Mouse (Mus musculus) C2C12 (cell line): ENCODE measurements around the gene Leng8. TPM values are rescaled to one million over a fixed set of nuclear protein-coding genes. Genes with fewer than 3 reads are reported as not detected.
A peak's percentile ranks its signal among the peaks of the same experiment; 100 is the strongest.

Source experiments
- H3K27me3 ChIP-seq: one replicate; pipeline ENCODE4 v1.6.1; 2011; ENCODE audit not compliant: control insufficient read depth, insufficient read depth, insufficient read length
- H3K36me3 ChIP-seq: one replicate; pipeline ENCODE4 v1.6.1; 2011; ENCODE audit not compliant: control insufficient read depth, insufficient read depth
- H3K4me3 ChIP-seq: one replicate; pipeline ENCODE4 v1.5.1; 2011; ENCODE audit warnings: mild to moderate bottlenecking, control low read depth; ENCODE audit not compliant: poor library complexity, insufficient read depth, severe bottlenecking
- H3K79me2 ChIP-seq: one replicate; pipeline ENCODE4 v1.6.1; 2011; ENCODE audit not compliant: control insufficient read depth, insufficient read depth
- H3K79me3 ChIP-seq: one replicate; pipeline ENCODE4 v1.6.1; 2011; ENCODE audit warnings: low read depth, control low read depth
- H3ac ChIP-seq: one replicate; pipeline ENCODE3; 2011; ENCODE audit warnings: low read depth; ENCODE audit not compliant: control insufficient read depth, insufficient read length
- CEBPB ChIP-seq: IDR thresholded peaks from one replicate; pipeline ENCODE4 v1.6.1; 2011; ENCODE audit warnings: low read depth, mild to moderate bottlenecking, control low read depth, moderate library complexity
- CTCF ChIP-seq: IDR thresholded peaks from one replicate; pipeline ENCODE4 v1.5.1; 2011; ENCODE audit not compliant: control insufficient read depth, insufficient read depth, insufficient read length
- FOSL1 ChIP-seq: IDR thresholded peaks from one replicate; pipeline ENCODE4 v1.8.0; 2011; ENCODE audit warnings: mild to moderate bottlenecking, low read length; ENCODE audit not compliant: poor library complexity, insufficient read depth, severe bottlenecking
- MAX ChIP-seq: IDR thresholded peaks from one replicate; pipeline ENCODE4 v1.6.1; 2011; ENCODE audit warnings: mild to moderate bottlenecking, control low read depth
- MYOD1 ChIP-seq: IDR thresholded peaks from one replicate; pipeline ENCODE4 v1.6.1; 2011; ENCODE audit warnings: low read depth; ENCODE audit not compliant: control insufficient read depth, insufficient read length
- MYOG ChIP-seq: IDR thresholded peaks from one replicate; pipeline ENCODE4 v1.6.1; 2011; ENCODE audit not compliant: control insufficient read depth, insufficient read length; ENCODE audit errors: extremely low read depth
- USF1 ChIP-seq: IDR thresholded peaks from one replicate; pipeline ENCODE4 v1.6.1; 2011; ENCODE audit warnings: low read depth, mild to moderate bottlenecking, control low read depth, moderate library complexity
- polyA plus RNA-seq: library from polyadenylated mRNA; unstranded; fragments of >200 nt; fragmentation: generic; extraction: Trizol; gene quantifications from one replicate; pipeline ENCODE4 v1.2.1, GENCODE M21; 2012; ENCODE audit warnings: missing spikeins

The Leng8 gene
- polyA plus RNA-seq, 1 experiment: 17.9 TPM

GRCm38 (mm10) chr7:4098832-4099231 is 38.0 kb upstream of the Leng8 start:
- no peaks in the 10 kb centered on the region for H3K79me2 ChIP-seq
- TF ChIP-seq FOSL1: no peak
- no peak for TF ChIP-seq USF1
- TF ChIP-seq MYOG: no peak
- no peak for TF ChIP-seq CTCF
- TF ChIP-seq MAX: no peak
- no peak for TF ChIP-seq MYOD1
- no peak for TF ChIP-seq CEBPB
- no peak overlapping the region for H3K4me3 ChIP-seq
- no peaks in the 10 kb centered on the region for H3K27me3 ChIP-seq
- H3K79me3 ChIP-seq: no peaks in the 10 kb centered on the region
- H3K36me3 ChIP-seq: no peaks in the 10 kb centered on the region
- H3ac ChIP-seq: no peak overlapping the region

- H3K79me3 ChIP-seq: no peaks in the 10 kb centered on the region
- H3K79me2 ChIP-seq: no peaks in the 10 kb centered on the region
- no peak overlapping the region for H3K4me3 ChIP-seq
- no peaks in the 10 kb centered on the region for H3K27me3 ChIP-seq
- H3ac ChIP-seq: no peak overlapping the region
- TF ChIP-seq CEBPB (no peak), CTCF (no peak), MYOD1 (no peak), FOSL1 (no peak), USF1 (no peak), MYOG (no peak), MAX (no peak)
- H3K36me3 ChIP-seq: no peaks in the 10 kb centered on the region
Measured at GRCm38 (mm10) chr7:4101144-4101543, 35.7 kb upstream of the Leng8 start.

- Histone ChIP-seq H3K4me3 (no peak overlapping the region), H3K79me2 (no peaks in the 10 kb centered on the region), H3K27me3 (no peaks in the 10 kb centered on the region), H3ac (no peak overlapping the region), H3K36me3 (no peaks in the 10 kb centered on the region), H3K79me3 (no peaks in the 10 kb centered on the region)
- no peak for TF ChIP-seq MYOG
- no peak for TF ChIP-seq MAX
- peak; percentile 34 for TF ChIP-seq CTCF
- TF ChIP-seq USF1: no peak
- TF ChIP-seq MYOD1: no peak
- TF ChIP-seq FOSL1: no peak
Measured at GRCm38 (mm10) chr7:4103411-4103810, 33.4 kb upstream of the Leng8 start.

- TF ChIP-seq MYOG (no peak), USF1 (no peak), FOSL1 (no peak), MAX (no peak), CEBPB (no peak), MYOD1 (no peak), CTCF (no peak)
- Histone ChIP-seq H3K79me3 (no peaks in the 10 kb centered on the region), H3K36me3 (no peaks in the 10 kb centered on the region), H3K27me3 (no peaks in the 10 kb centered on the region), H3ac (no peak overlapping the region), H3K4me3 (no peak overlapping the region), H3K79me2 (no peaks in the 10 kb centered on the region)
Measured at GRCm38 (mm10) chr7:4111766-4112165, 25.1 kb upstream of the Leng8 start.

GRCm38 (mm10) chr7:4117050-4117814 is 19.6 kb upstream of the Leng8 start:
- Histone ChIP-seq H3K27me3 (peaks cover 24% of the 10 kb centered on the region), H3K79me3 (no peaks in the 10 kb centered on the region), H3K36me3 (no peaks in the 10 kb centered on the region), H3K79me2 (no peaks in the 10 kb centered on the region), H3K4me3 (no peak overlapping the region), H3ac (no peak overlapping the region)
- TF ChIP-seq CTCF (no peak), MAX (no peak), MYOG (no peak), CEBPB (no peak), USF1 (no peak), FOSL1 (no peak), MYOD1 (no peak)
